Mouse (Mus musculus) CD8-positive naive resting alpha-beta T cell, adult 57 days (primary cell): ENCODE data around the gene Lrp4. TPM values are rescaled to one million over a fixed set of nuclear protein-coding genes. Genes with fewer than 3 reads are reported as not detected.

Experiments
- total RNA-seq: library from RNA; stranded (reverse); gene quantifications from one replicate; pipeline ENCODE4 v1.2.4, GENCODE M21; 2023

Gene Lrp4
- total RNA-seq: not detected

GRCm38 (mm10) chr2:91457259-91457655 is at the start of gene Lrp4:
Gene Lrp4 (plus strand): TSS chr2:91457511.

GRCm38 (mm10) chr2:91444286-91444892 is 12.9 kb upstream of the Lrp4 start, which contains the start of gene 1110051M20Rik:
Gene 1110051M20Rik (minus strand): TSS chr2:91444704.

GRCm38 (mm10) chr2:91526294-91527146 is 69.2 kb downstream of the Lrp4 start, which contains the start of gene Ckap5:
Gene Ckap5 (plus strand): TSS chr2:91526762.

Other genes with a start within 250 kb of the Lrp4 start
- gene Ddb2, start 220.5 kb upstream of the Lrp4 start, total RNA-seq: 67.6 TPM
- gene Pacsin3, start 201.6 kb upstream of the Lrp4 start, total RNA-seq: 1.2 TPM
- gene Arfgap2, start 192.5 kb upstream of the Lrp4 start, total RNA-seq: 115 TPM
- gene 1110051M20Rik, start 12.8 kb upstream of the Lrp4 start, total RNA-seq: 6.8 TPM
- gene Ckap5, start 69.3 kb downstream of the Lrp4 start, total RNA-seq: 32.6 TPM
- gene F2, start 178.9 kb downstream of the Lrp4 start, total RNA-seq: not detected
- 30.1 TPM for gene Zfp408, start 192.3 kb downstream of the Lrp4 start, total RNA-seq
- 103 TPM for gene Arhgap1, start 192.3 kb downstream of the Lrp4 start, total RNA-seq